Mouse (Mus musculus): Measurements from ENCODE around the gene Coq2. TPM values are rescaled to one million over a fixed set of nuclear protein-coding genes. Genes with fewer than 3 reads are reported as not detected.

Coq2 gene
- 10 to 100 TPM; 62.0 to 62.6 TPM for total RNA-seq (2021)
- long read RNA-seq, experiment 1, transcript Coq2-201 (7 exons, 1,743 nt): major isoform, 42 of 95 reads
- long read RNA-seq, experiment 1, partial matches to known transcripts: 2 of 95 reads
- long read RNA-seq, experiment 1, other reads (novel, unspliced or antisense): 50 of 95 reads
- long read RNA-seq, experiment 2, transcript Coq2-201 (7 exons, 1,743 nt): major isoform, 68 of 128 reads
- long read RNA-seq, experiment 2, partial matches to known transcripts: 2 of 128 reads
- long read RNA-seq, experiment 2, other reads (novel, unspliced or antisense): 57 of 128 reads

DNA sequence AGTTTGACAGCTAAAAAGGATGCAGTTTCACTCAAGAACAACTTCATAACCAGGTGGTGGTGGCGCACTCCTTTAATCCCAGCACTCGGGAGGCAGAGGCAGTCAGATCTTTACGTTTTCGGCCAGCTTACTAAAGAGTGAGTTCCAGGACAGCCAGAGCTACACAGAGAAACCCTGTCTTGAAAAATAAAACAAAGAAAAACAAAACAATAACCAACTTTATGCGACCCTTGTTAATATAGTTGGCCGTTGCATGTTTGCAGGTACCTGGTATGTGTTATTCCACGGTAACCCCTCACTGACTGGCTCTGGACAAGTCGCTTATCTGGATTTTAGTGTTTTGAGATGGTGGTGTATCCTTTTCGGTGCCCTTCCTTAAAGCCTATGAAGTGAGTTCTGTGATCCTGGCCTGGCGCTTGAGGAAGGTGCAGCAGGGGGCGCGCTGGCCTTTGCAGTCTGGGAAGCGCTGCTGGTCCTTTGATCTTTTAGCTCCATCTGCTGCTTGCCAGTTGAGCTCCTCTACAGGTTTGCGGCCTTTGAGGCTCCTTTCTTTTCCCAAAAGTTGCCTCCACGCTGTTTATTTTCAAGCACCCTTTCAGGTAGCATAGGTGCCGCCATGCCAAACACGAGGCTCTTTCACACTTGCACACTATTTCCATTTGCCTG is at the start of gene Coq2:
TSS of gene Coq2 (minus strand) at position 430 of the 666 bp plus-strand sequence.
- peak; percentile 36 to 64 for DNase-seq (ENCODE audit: low spot score in 2 of 2)

GRCm38 (mm10) chr5:100719235-100720088 is 44.5 kb upstream of the Coq2 start, which contains the start of gene Hpse:
Hpse (minus strand) TSS chr5:100719716.
- peak in 1 of 2 experiments; percentile 2 for DNase-seq (ENCODE audit: low spot score in 2 of 2)

- DNase-seq (ENCODE audit: low spot score in 2 of 2): no peak
Observed at GRCm38 (mm10) chr5:100716762-100717161, 41.8 kb upstream of the Coq2 start.

GRCm38 (mm10) chr5:100711219-100711618 is 36.3 kb upstream of the Coq2 start:
- no peak for DNase-seq (ENCODE audit: low spot score in 2 of 2)

DNA sequence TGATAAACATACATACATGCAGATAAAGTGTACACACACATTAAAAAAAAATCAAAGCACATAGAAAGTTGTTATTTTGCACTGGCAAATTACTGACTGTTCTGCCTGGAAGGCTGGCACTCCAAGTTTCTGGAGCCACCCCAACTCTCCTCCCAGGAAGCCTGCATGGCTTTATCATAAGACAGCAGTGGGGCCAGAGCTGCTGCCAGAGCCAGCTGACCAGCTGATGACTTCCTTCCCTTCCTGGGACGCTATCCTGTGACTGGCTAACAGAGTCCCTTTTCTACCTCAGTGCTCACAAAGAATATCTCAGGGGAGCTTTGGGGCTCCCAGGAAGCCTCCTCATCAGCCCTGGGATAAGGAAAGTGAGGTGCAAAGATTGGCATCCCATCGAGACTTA is 35.1 kb upstream of the Coq2 start:
- no peak for DNase-seq (ENCODE audit: low spot score in 2 of 2)

GRCm38 (mm10) chr5:100709035-100709434 is 34.1 kb upstream of the Coq2 start:
- no peak for DNase-seq (ENCODE audit: low spot score in 2 of 2)

DNA sequence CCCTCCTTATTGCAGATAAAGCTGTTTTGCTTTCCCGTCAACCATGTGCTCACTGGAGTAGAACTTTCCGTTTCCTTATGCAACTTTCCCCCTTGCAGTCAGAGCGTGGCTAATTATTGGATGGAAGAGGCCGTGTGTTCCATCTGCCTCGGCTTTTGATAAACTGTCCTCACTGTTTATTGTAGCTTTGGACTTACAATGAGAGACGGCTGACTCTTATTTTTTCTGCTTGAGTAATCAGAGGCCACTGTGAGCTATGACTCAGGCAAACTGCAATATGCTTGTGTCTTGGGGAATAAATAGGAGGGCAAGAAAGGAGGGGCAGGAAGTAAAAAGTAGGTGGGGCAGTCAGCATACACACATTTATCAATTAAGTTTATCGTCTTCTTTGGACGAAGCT is 31.7 kb upstream of the Coq2 start:
- no peak for DNase-seq (ENCODE audit: low spot score in 2 of 2)

- no peak for DNase-seq (ENCODE audit: low spot score in 2 of 2)
Observed at GRCm38 (mm10) chr5:100704272-100704671, 29.3 kb upstream of the Coq2 start.

DNA sequence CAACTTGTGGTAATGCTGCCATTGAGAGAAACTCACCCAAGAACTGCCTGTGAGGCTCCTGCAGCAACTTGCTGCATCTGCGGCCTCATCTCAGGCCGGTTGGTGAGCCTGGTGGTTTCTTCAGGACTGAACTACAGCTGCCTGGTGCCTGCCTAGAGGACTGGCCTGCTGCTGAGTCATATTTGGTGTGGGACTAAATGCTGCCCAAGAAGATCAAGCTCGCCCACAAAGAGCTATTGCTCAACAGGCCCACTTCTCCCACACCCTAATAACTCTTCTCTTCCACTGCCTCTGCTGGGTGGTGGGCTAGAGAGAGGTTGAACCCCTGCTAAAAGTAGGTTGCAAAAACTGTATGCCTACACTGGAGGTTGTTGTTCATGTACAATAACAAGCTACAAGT is 27.4 kb upstream of the Coq2 start:
- no peak for DNase-seq (ENCODE audit: low spot score in 2 of 2)

GRCm38 (mm10) chr5:100700861-100701620 is 26.1 kb upstream of the Coq2 start:
- DNase-seq (ENCODE audit: low spot score in 2 of 2): no peak

- DNase-seq (ENCODE audit: low spot score in 2 of 2): no peak
Observed at GRCm38 (mm10) chr5:100697886-100698285, 22.9 kb upstream of the Coq2 start.

DNA sequence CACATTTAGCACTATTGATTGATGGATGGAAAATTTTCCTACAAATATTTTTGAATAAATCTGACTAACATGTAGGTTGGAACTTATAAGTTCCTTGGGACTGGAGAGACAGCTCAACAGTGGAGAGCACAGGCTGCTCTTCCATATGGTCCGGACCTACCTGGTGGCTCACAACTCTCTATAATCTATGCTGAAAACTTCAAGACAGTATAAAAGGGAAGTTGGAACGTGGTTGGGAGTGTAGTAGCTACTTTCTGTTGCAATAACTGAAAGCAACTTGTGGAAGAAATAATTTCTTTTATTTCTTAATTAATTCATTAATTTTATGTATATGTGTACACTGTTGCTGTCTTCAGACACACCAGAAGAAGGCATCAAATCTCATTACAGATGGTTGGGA is 22.5 kb upstream of the Coq2 start:
- DNase-seq (ENCODE audit: low spot score in 2 of 2): no peak

DNA sequence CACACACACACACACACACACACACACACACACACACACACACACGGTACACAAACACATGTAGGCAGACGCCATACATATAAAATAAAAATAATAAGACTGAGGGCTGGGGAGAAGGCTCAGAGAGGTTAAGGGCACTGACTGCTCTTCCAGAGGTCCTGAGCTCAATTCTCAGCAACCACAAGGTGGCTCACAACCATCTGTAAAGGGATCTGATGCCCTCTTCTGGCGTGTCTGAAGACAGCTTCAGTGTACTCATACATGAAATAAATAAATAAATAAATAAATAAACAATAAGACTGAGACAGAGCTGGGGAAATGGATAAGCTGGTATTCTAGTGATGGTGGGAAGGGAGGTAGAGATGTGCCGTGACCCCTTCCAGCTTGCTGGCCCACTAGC is 10.7 kb upstream of the Coq2 start:
- DNase-seq (ENCODE audit: low spot score in 2 of 2): no peak

- DNase-seq (ENCODE audit: low spot score in 2 of 2): no peak
Observed at GRCm38 (mm10) chr5:100680542-100680933, 5.6 kb upstream of the Coq2 start.

DNA sequence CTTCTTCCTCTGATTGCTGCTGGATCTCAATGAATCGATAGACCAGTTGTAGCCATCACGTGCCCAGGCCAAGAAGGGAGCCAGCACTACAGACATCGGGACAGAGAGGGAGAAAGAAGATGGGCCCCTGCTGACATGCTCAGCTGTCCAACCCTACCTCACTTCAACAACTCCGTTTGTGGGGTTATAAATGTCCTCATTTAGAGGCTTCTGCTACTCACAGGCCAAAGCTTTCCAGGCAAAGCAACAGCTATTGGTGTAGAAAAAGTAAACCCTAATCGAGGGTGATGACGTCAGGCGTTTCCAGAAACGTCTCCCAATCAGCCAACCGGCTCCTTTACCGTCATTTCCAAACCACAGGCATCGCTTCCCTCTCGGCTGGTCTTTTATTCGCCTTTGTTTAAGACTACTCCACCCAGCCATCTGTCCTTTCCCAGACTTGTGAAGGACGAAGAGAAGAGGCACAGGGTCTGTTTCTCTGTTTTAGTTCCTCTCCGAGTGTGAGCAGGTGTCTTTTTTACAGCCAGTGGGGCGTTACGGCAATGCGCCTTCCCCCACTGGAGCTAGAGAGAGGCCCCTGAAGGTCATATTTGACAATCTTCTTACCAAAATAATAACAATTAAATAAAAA is 5.1 kb upstream of the Coq2 start:
- no peak for DNase-seq (ENCODE audit: low spot score in 2 of 2)

DNA sequence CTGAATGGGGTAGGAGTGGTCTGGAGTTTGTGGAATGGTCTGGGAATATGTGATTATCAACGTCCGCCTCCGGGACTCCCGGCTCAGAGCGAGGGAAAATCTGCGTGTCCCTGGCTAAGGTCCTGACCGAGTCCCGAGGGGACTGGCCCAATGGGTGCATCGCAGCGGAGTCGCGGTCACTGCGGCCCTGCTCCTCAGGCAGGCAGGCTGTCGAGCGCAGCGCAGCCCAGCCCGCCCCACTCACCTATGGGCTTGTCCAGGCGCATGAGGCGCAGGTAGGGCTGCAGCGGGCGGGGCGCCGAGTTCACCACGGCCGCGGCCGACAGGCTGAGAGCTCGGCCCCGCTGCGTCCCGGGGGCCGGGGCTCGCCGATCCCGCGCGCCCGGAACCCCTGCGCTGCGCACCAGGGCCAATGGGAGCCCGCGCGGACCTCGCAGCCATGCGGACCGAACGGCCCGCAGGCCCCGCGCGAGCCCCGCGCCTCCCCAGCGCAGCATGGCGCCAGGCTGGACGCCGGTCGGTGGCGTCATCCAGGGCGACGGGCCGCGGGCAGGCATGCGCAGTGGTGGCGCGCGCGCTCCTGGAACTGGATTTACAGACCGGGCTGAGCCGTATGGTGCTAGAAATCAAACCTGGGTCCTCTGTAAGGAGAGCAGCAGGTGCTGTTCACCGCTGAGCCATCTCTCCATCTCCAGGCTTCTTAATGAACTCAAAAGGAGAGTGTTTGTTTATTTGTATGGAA is 1.0 kb downstream of the Coq2 start:
- peak; percentile 82 to 89 for DNase-seq (ENCODE audit: low spot score in 2 of 2)

DNA sequence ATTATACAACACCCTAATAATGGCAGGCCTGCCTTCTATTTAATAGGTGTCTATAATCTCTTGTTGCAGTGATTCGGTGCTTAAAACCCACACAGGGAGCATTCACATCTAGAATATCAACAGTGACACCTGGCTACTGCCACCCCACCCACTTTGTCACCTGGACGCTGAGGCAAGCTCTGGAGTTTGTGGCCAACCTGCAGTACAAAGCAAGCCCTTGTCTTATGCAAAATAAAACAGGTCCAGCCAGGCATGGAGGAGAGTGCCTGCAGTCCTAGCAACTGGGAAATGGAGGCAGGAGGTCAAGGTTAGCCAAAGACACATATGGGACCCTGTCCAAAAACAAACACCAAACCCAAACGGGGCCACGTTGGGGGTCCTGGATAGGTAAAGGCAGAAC is 2.5 kb downstream of the Coq2 start:
- no peak for DNase-seq (ENCODE audit: low spot score in 2 of 2)

DNA sequence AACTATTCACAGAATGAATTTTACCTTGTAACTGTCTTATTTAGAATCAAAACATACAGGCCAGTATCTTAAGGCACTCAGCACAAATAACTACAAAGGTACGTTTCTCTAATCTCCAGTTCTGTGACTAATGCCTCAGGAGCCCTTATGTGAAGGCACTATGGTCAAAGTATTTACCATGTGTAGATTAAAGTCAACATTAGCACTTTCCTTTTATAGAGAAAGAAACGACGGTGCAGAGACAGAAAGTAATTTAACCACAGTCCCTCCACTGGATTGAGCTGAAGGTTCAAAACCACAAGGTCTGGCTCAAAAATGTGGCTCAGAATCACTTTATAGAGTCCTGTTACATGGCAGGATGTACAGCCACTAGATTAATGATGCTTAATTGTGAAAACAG is 3.0 kb downstream of the Coq2 start:
- DNase-seq (ENCODE audit: low spot score in 2 of 2): no peak

DNA sequence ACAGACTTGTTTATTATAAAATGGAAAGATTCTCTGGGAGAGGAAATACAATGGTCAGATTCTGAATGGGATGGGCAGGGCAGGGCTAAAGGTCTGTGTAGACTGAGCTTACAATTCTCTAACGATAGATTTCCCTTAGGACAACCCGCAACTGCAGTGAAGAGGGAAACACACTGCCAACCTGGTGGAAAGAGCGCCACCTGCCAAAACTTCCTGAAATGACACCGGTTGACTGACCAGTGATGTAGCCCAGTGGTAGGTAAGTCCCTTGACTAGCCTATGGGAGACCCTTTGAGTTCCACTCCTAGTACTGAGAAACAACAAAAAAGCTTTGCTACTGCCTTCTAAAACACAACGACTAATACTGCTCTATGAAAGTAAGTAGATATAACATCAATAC is 3.5 kb downstream of the Coq2 start:
- peak; percentile 29 to 41 for DNase-seq (ENCODE audit: low spot score in 2 of 2)

DNA sequence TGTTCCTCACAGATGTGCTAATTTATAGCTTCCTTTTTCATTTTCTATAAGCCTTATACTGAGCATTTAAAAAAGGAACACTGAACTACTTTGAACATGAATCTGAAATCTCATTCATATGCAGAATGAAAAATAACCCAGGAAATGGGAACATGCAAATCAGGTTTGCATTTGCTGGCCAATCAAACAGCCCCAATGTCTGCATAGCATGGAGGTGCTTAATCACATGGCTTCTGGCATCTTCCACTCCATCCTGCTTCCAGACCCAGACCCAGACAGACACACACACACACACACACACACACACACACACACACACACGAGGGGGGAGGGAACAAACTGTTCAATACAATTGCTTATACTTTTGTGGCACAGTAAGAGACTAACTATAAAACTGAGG is 8.0 kb downstream of the Coq2 start:
- no peak for DNase-seq (ENCODE audit: low spot score in 2 of 2)

All from layer of hippocampus, postnatal 14 days (tissue).